Mouse (Mus musculus): ENCODE results near the gene Olfr368. TPM values are rescaled to one million over a fixed set of nuclear protein-coding genes. Genes with fewer than 3 reads are reported as not detected.

Olfr368 gene
- polyA plus RNA-seq, 1 experiment from 2014 or later, result not detected

Other genes with a start within 250 kb of the Olfr368 start
- gene Olfr361, start 237.2 kb upstream of the Olfr368 start, polyA plus RNA-seq (2015; fragmentation: Nextera tagmentation; extraction: Ambion mirVana), result not detected in 2 replicates
- gene Olfr362, start 208.6 kb upstream of the Olfr368 start, polyA plus RNA-seq (2015; fragmentation: Nextera tagmentation; extraction: Ambion mirVana), result not detected in 2 replicates
- not detected in 2 replicates for gene Olfr364-ps1, start 187.2 kb upstream of the Olfr368 start, polyA plus RNA-seq (2015; fragmentation: Nextera tagmentation; extraction: Ambion mirVana)
- gene Olfr365, start 138.3 kb upstream of the Olfr368 start, polyA plus RNA-seq (2015; fragmentation: Nextera tagmentation; extraction: Ambion mirVana), result not detected in 2 replicates
- gene Olfr366, start 114.9 kb upstream of the Olfr368 start, polyA plus RNA-seq (2015; fragmentation: Nextera tagmentation; extraction: Ambion mirVana), result not detected in 2 replicates
- 52.2 and 53.1 TPM in 2 replicates for gene Pdcl, start 32.8 kb downstream of the Olfr368 start, polyA plus RNA-seq (2015; fragmentation: Nextera tagmentation; extraction: Ambion mirVana)
- gene Rc3h2, start 96.4 kb downstream of the Olfr368 start, polyA plus RNA-seq (2015; fragmentation: Nextera tagmentation; extraction: Ambion mirVana), result 12.0 and 13.8 TPM in 2 replicates
- gene Zbtb26, start 116.6 kb downstream of the Olfr368 start, polyA plus RNA-seq (2015; fragmentation: Nextera tagmentation; extraction: Ambion mirVana), result 6.8 TPM in 2 replicates
- gene Zbtb6, start 116.7 kb downstream of the Olfr368 start, polyA plus RNA-seq (2015; fragmentation: Nextera tagmentation; extraction: Ambion mirVana), result 6.0 and 6.6 TPM in 2 replicates
- 38.2 and 42.9 TPM in 2 replicates for gene Rabgap1, start 116.8 kb downstream of the Olfr368 start, polyA plus RNA-seq (2015; fragmentation: Nextera tagmentation; extraction: Ambion mirVana)
- gene Gpr21, start 189.8 kb downstream of the Olfr368 start, polyA plus RNA-seq (2015; fragmentation: Nextera tagmentation; extraction: Ambion mirVana), result 1.6 TPM in 2 replicates

All from lung, embryonic 15.5 days (tissue).